Mouse (Mus musculus) heart, embryonic 14.5 days (tissue): ENCODE measurements around the gene Wdr82. TPM values are rescaled to one million over a fixed set of nuclear protein-coding genes. Genes with fewer than 3 reads are reported as not detected.

Experiments used
- ATAC-seq: fragments of 200-750 bp; cut with Nextera tagmentation; 2 replicates; pipeline ENCODE4 v1.8.0; 2017; ENCODE audit warnings: low read depth, moderate TSS enrichment; ENCODE audit not compliant: insufficient number of reproducible peaks, insufficient read depth, low FRiP score
- H3K27ac ChIP-seq, 2 experiments: fragments of 200-500 bp in 1 of 2; fragments of 300-500 bp in 1 of 2; sonication (generic) in 1 of 2; replicated peaks in 1 of 2; 2 replicates each; pipeline ENCODE4 v1.5.1; 2012 to 2014; ENCODE audit warnings: low read depth in 2 of 2, low read length in 2 of 2, control low read depth in 1 of 2, mild to moderate bottlenecking in 1 of 2, mixed read lengths in 1 of 2; ENCODE audit not compliant: control insufficient read depth in 1 of 2, insufficient read depth in 1 of 2
- H3K27me3 ChIP-seq: fragments of 300-500 bp; sonication (generic); 2 replicates; pipeline ENCODE4 v1.6.1; 2014; ENCODE audit warnings: mild to moderate bottlenecking, low read length, control low read depth; ENCODE audit not compliant: control insufficient read depth, insufficient read depth
- H3K36me3 ChIP-seq: fragments of 300-500 bp; sonication (generic); 2 replicates; pipeline ENCODE4 v1.6.1; 2014; ENCODE audit warnings: mild to moderate bottlenecking, control low read depth, low read length, mixed read lengths; ENCODE audit not compliant: control insufficient read depth, insufficient read depth
- H3K4me1 ChIP-seq, 2 experiments: fragments of 200-500 bp in 1 of 2; fragments of 300-500 bp in 1 of 2; sonication (generic) in 1 of 2; 2 replicates each; pipeline ENCODE4 v1.6.1; 2012 to 2014; ENCODE audit warnings: low read length in 2 of 2, control low read depth in 1 of 2, mixed read lengths in 1 of 2; ENCODE audit not compliant: control insufficient read depth in 2 of 2, insufficient read depth in 2 of 2
- H3K4me2 ChIP-seq: fragments of 300-500 bp; sonication (generic); 2 replicates; pipeline ENCODE4 v1.6.1; 2014; ENCODE audit warnings: mild to moderate bottlenecking, low read length
- H3K4me3 ChIP-seq, 2 experiments: fragments of 200-500 bp in 1 of 2; fragments of 300-500 bp in 1 of 2; sonication (generic) in 1 of 2; 2 replicates each; pipeline ENCODE4 v1.5.1; 2012 to 2014; ENCODE audit warnings: low read length in 2 of 2, mild to moderate bottlenecking in 2 of 2, control low read depth in 1 of 2, low read depth in 1 of 2, moderate library complexity in 1 of 2; ENCODE audit not compliant: control insufficient read depth in 1 of 2, insufficient read depth in 1 of 2
- H3K9ac ChIP-seq: fragments of 300-500 bp; sonication (generic); 2 replicates; pipeline ENCODE4 v1.6.1; 2014; ENCODE audit warnings: mild to moderate bottlenecking, low read length
- H3K9me3 ChIP-seq: fragments of 300-500 bp; sonication (generic); 2 replicates; pipeline ENCODE4 v1.6.1; 2016; ENCODE audit warnings: low read length, control low read depth; ENCODE audit not compliant: control insufficient read depth
- WGBS: fragments of 180-500 bp; shearing (Covaris S2); extraction: QIAGEN DNeasy Blood & Tissue Kit; methylation state at CpG from one replicate; pipeline ENCODE4 v1.1.7; 2014; 5-methylcytosine and 5-hydroxymethylcytosine counted together
- polyA plus RNA-seq: library from polyadenylated mRNA; unstranded; fragments of >200 nt; fragmentation: Nextera tagmentation; extraction: Ambion mirVana; gene quantifications from 2 replicates; pipeline ENCODE4 v1.2.1, GENCODE M21; 2014

The Wdr82 gene
- polyA plus RNA-seq, 1 experiment from 2014 or later: 22.6 TPM

DNA sequence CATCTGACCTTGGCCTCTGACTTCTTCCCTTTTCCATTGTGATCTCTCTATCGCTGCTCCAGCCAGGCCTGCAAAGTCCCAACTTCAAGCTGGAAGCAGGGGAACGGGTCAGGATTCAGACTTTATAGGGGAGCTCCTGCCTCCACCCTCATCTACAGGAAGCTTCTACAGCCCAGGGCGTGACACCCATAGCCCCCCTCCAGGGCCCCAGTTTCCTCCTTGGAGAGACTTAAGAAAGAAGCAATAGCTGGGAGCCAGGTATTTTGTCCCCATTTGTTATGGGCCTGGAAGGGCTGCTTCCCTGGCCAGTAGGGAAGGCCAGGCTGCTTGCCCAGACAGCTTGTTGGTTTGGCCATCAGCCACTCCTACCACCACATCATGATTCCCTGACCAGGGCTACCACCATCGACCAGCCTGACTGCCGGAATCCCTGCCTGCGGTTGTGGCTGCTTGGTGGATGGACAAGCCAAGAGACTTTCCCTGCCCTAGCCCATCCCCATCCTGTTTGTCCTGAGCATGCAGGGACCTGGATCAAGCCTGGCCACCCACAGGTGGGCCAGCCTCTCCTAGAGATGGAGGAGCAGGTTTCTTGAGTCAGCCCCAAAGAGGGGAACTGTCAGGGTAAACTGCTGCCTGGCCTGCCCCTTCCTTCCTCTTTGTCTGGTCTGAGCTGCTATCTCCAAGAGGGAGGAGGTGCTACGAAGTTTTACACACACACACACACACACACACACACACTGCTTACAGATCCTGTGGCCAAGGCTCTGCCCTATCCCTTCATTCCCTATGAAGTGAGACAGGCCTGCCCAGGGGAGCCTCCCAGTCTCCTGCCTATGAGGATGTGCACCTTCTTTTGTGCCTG, 33.5 kb downstream of the Wdr82 start:
- Histone ChIP-seq H3K4me1 (peaks cover 26 to 42% of the 10 kb centered on the region in 2 experiments), H3K9me3 (no peaks in the 10 kb centered on the region), H3K36me3 (peaks cover 14% of the 10 kb centered on the region), H3K9ac (peak overlapping the region; percentile 86), H3K27me3 (no peaks in the 10 kb centered on the region), H3K27ac (peak overlapping the region; percentile 7 to 29; a peak in 2 of 4 replicates), H3K4me2 (peak overlapping the region; percentile 68), H3K4me3 (peak overlapping the region in 1 of 2 experiments; percentile 76; a peak in 2 of 4 replicates)
- 65% methylated on average over 7 of the region's 7 CpGs for WGBS
- ATAC-seq: no peak

DNA sequence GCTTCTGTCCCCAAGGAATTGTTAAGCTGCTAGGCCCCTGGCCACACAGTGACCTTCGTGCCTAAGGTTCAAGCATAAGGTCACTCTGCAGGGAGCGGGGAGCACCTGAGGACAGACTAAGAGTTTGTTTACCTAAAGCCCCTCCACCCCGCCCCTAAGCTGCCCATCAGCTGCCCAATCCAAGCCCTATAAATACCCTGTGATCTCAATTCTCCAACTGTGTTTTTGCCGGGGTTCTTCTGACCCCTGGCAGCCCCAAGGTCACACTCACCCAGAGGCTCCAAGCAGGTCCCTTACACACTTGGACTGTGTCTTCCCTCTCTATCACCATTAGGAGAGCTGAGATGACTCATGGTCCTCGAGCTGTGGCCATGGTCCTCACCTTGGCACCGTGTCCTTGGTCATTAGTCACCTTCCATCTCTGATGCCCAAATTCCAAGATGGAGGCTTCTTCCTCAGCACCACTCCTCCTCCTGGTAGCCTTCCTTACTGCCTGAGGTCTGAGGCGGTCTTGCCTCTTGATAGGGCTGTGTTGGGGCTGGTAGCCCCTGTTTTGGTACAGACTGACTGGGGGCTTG, 35.1 kb downstream of the Wdr82 start:
- peaks cover 22 to 37% of the 10 kb centered on the region in 2 experiments for H3K4me1 ChIP-seq
- H3K9ac ChIP-seq: no peak overlapping the region
- no peaks in the 10 kb centered on the region for H3K27me3 ChIP-seq
- H3K27ac ChIP-seq: peak overlapping the region in 1 of 2 experiments; percentile 7; a peak in 1 of 4 replicates
- ATAC-seq: no peak
- H3K9me3 ChIP-seq: no peaks in the 10 kb centered on the region
- H3K4me2 ChIP-seq: no peak overlapping the region
- H3K4me3 ChIP-seq: no peak overlapping the region
- peaks cover 17% of the 10 kb centered on the region for H3K36me3 ChIP-seq
- 70% methylated on average over 7 of the region's 7 CpGs for WGBS

DNA sequence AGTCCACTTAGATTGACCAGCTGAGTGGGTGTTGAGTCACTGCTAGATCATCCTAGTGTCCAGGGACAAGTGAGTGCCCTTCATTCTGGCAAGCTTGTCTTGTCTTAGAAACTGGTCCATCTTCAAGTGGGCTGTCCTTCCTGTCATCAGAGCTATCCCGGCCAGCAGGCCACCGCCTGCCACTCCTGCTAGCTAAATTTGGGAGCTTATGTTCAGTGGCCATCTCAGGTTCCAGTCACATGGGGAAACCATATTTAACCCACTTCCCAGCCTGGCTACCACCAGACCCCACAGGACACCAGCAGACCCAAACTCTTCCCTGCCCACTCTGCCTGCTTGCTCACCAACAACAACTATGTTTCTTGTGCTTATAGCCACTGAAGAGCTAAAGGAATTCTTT, 35.8 kb downstream of the Wdr82 start:
- Histone ChIP-seq H3K4me3 (no peak overlapping the region), H3K27ac (peak overlapping the region; percentile 9 to 51; a peak in 2 of 4 replicates)

DNA sequence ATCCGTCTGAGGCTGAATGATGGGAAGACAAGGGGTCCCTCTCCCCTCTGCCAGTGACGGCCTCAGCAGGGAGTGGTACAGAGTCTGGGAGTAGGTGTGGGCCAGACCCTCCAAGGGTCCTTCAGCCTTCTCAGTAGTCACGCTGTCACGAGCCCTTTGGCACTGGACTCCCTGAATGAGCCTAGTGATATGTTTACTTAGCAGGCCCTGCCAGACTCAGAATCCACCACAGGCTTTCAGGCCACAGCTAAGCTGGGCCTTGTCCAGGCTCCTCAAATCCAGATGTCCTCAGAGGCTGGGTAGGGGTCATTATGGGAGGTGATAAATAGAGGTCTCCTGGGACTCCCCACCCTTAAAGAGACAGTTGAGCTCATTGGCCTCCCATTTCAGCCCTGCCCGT, 37.5 kb downstream of the Wdr82 start:
- no peak overlapping the region for H3K4me3 ChIP-seq
- H3K27me3 ChIP-seq: no peaks in the 10 kb centered on the region
- H3K4me1 ChIP-seq: peaks cover 28 to 44% of the 10 kb centered on the region in 2 experiments
- H3K27ac ChIP-seq: no peak overlapping the region
- H3K36me3 ChIP-seq: peaks cover 27% of the 10 kb centered on the region
- no peak overlapping the region for H3K9ac ChIP-seq
- ATAC-seq: no peak
- no peak overlapping the region for H3K4me2 ChIP-seq
- no peaks in the 10 kb centered on the region for H3K9me3 ChIP-seq
- WGBS: 81% methylated on average over 5 of the region's 5 CpGs

More for the DNA sequence above, 35.8 kb downstream of the Wdr82 start:
- Histone ChIP-seq H3K4me1 (peaks cover 23 to 42% of the 10 kb centered on the region in 2 experiments), H3K36me3 (peaks cover 17% of the 10 kb centered on the region), H3K9me3 (no peaks in the 10 kb centered on the region), H3K27me3 (no peaks in the 10 kb centered on the region), H3K9ac (no peak overlapping the region), H3K4me2 (peak overlapping the region; percentile 42)
- ATAC-seq: no peak
- WGBS: 26% methylated on average over 2 of the region's 2 CpGs

DNA sequence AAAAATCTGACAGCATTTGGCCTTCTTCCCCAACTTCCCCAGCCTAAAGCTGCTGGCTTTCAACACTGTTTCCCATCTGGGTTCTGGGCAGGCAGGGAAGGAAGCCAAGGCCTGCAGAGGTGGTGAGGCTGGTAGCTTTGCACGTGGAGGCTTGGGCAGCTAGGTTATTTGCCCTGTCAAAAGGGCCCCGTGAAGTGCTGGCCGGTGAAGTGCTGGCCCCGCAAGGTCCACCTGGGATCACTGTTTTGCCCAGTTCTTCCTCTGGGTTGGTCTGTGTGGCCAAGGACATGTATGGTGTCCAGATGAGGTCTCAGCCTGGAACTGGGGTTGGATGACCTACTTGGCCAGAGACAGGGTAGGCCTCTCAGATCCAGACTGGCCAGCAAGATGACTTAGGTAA, 39.2 kb downstream of the Wdr82 start:
- H3K36me3 ChIP-seq: peaks cover 44% of the 10 kb centered on the region
- no peak overlapping the region for H3K4me2 ChIP-seq
- H3K4me3 ChIP-seq: no peak overlapping the region
- H3K27me3 ChIP-seq: no peaks in the 10 kb centered on the region
- 90% methylated on average over 4 of the region's 4 CpGs for WGBS
- H3K27ac ChIP-seq: no peak overlapping the region
- H3K9me3 ChIP-seq: no peaks in the 10 kb centered on the region
- H3K9ac ChIP-seq: no peak overlapping the region
- peaks cover 18 to 29% of the 10 kb centered on the region in 2 experiments for H3K4me1 ChIP-seq
- ATAC-seq: no peak

DNA sequence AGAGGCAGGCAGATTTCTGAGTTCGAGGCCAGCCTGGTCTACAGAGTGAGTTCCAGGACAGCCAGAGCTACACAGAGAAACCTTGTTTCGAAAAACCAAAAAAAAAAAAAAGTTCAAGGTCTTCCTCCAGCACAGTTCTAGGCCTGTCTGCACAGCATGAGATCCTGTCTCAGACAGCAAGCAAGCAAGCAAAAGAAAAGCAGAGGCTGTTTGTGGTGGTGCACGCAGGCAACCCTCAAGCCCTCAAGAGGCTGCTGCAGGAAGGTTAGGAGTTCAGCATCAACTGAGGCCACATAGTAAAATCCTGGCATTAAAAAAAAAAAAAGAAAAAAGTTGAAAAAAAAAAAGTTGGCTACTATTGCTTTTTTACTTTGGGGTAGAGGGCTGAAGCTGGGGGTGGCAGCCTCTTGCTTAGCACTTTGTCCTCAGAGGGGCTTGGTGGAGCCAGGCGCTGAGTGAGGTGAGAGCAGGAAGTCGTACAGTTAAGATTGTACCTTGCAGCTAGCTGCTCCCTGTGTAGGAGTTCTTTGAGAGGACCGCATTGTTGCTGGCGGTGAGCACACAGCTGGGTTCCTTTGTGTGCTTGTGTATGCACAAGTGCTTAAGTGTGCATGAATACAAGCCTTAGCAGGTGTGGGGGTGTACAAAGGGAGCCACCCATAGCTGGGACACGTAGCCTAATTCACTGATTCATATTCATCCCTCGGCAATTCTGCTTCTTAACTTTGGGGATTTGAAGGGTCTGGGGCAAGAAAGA, 40.3 kb downstream of the Wdr82 start:
- Histone ChIP-seq H3K4me2 (peak overlapping the region; percentile 69), H3K9me3 (no peaks in the 10 kb centered on the region), H3K4me1 (peaks cover 12 to 23% of the 10 kb centered on the region in 2 experiments), H3K9ac (peak overlapping the region; percentile 72), H3K36me3 (peaks cover 47% of the 10 kb centered on the region), H3K27ac (peak overlapping the region in 1 of 2 experiments; percentile 20; a peak in 1 of 4 replicates), H3K4me3 (peak overlapping the region in 1 of 2 experiments; percentile 35; a peak in 2 of 4 replicates), H3K27me3 (no peaks in the 10 kb centered on the region)
- 57% methylated on average over 8 of the region's 9 CpGs for WGBS
- no peak for ATAC-seq
